Mouse (Mus musculus) left cerebral cortex, adult 2 months (tissue): ENCODE data around the gene Krcc1. TPM values are rescaled to one million over a fixed set of nuclear protein-coding genes. Genes with fewer than 3 reads are reported as not detected.
"Not testable (repeated sequence)": the region's sequence is repeated elsewhere in the genome, so short reads cannot be mapped to it uniquely, and the experiment has no call there.

Experiments
- DNase-seq, 2 experiments: peaks; one replicate each; pipeline ENCODE4 v3.0.0; 2021 to 2022; ENCODE audit warnings: low spot score in 2 of 2, mixed read lengths in 1 of 2; ENCODE audit errors: extremely low spot score in 1 of 2
- H3K27ac ChIP-seq: fragments of 200-600 bp; 2 replicates; pipeline ENCODE4 v1.8.1; 2022
- H3K4me3 ChIP-seq: fragments of 200-600 bp; 2 replicates; pipeline ENCODE4 v1.8.1; 2022
- CTCF ChIP-seq: fragments of 200-600 bp; IDR thresholded peaks from 2 replicates; pipeline ENCODE4 v1.8.1; 2022; ENCODE audit warnings: antibody characterized with exemption, mild to moderate bottlenecking, moderate library complexity
- intact Hi-C: fragments of 180-260 bp; cut with DNase I; formaldehyde crosslinking; loops from one replicate; pipeline ENCODE4 v1.15.1; 2025
- microRNA-seq, 2 experiments: library from miRNA; unstranded; fragments of <30 nt; microRNA quantifications; one replicate each; pipeline ENCODE4 v1.2.0; 2021
- total RNA-seq, 2 experiments: library from RNA; stranded (reverse); gene quantifications; 2 replicates each; pipeline ENCODE4 v1.2.3; 2021

Krcc1 gene
- total RNA-seq, 2 experiments from 2014 or later = 12.2 to 13.1 TPM

DNA sequence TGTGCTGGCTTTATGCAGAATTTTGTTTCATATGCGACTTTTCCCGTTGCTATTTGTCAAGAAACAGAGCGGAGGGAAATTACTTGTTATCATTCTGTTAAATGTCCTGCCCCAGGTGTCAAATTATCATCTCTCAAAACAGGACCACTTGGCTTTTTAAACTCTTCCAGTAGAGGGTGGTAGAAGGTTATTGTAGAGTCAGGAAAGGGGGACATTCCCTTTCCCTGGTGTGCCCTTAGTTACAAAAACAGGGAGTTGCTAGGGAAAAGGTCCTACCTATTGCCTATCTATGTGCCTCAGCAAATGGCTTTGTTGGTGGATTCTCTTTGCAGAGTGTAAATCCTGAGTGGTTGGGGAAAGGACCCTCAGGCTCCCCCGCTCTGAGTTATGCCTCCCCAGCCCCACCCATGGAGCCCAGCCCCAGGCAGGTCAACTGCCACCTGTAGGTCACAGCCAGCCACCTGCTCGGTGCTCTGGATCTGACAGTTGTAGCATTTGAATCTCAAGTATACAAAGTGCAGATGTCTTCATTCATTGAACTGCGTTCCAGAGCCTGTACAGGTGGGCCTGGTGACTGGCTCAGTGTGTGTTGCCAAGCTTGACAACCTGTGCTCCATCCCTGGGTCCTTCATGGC lies 30.7 kb downstream of the Krcc1 start:
- TF ChIP-seq CTCF = peak; percentile 40
- DNase-seq = no peak
- H3K4me3 ChIP-seq = no peak overlapping the region
- H3K27ac ChIP-seq = no peak overlapping the region
- intact Hi-C loops = loop anchor here (5.0 kb wide), 1 partner anchor 95 kb away; no protein-coding TSS in a partner anchor

DNA sequence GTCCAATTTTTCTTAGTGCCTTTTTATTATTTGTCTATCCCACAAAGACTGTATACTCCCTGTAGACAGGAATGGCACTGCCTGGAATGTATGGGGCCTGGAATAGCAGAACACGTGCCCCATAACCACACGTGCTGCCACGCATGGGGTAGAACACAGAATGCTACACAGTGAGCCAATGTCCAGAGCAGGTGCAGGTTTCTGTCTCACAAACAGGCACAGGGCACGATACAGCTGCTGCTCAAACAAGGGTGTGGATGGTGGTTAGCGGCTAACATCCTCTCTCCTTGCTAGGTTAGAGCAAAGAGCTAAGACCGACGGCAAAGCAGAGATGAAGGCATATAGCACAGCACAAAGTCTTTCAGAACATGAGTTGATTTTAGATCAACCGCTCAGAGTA lies 36.0 kb downstream of the Krcc1 start:
- DNase-seq = no peak
- Histone ChIP-seq H3K4me3 (no peak overlapping the region), H3K27ac (no peak overlapping the region)
- TF ChIP-seq CTCF = no peak
- intact Hi-C loops = no loop called here

DNA sequence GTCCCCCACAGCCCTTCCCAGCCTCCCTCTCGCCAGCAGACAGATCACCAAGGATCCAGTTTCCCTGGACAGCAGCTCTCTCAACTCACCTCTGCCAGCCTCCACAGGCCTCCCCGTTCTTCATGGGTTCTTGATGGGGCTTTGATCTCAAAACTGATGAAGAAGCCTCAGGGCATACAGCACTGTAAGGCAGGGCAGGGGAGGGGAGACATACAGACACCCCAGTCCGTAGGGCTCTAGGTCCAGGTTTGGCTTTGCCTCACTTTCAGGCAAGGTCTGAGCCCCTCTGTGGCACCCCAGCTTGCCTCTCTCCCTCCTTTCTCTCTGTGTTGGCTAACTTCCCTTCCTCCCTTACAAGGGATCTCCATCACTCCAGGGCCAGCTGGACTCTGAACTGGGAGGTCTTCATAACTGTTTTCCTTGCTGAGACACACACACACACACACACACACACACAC lies 50.4 kb downstream of the Krcc1 start, which contains the start of gene Smyd1:
TSS of gene Smyd1 (minus strand) at position 408 of the 458 bp plus-strand sequence.
- Histone ChIP-seq H3K4me3 (no peak within 1 kb of the TSS), H3K27ac (no peak within 1 kb of the TSS)
- intact Hi-C loops = no loop called here
- DNase-seq = no peak
- no peak for TF ChIP-seq CTCF

DNA sequence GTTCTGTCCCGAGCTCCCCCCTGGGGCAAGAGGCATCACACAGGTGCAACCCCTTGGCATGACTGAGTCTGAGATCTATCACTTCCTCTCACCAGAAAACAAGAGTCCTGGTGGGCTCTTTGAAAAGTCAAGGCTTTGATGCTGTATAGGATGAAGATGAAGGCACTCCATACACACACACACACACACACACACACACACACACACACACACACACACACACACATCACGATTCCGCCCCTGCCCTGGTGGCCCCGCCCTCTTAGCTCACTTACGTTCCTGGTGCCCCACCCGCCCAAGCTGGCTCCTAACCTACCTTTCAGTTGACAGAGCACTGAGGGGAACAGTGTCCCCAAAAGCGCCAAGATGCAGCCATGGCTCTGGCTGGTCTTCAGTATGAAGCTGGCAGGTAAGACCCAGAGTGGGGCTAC lies 51.0 kb downstream of the Krcc1 start, which contains the start of gene Cd8b1:
TSS of gene Cd8b1 (plus strand) at position 298 of the 431 bp plus-strand sequence.
- no peak for DNase-seq
- H3K4me3 ChIP-seq = no peak within 1 kb of the TSS
- intact Hi-C loops = no loop called here
- no peak within 1 kb of the TSS for H3K27ac ChIP-seq
- TF ChIP-seq CTCF = no peak

DNA sequence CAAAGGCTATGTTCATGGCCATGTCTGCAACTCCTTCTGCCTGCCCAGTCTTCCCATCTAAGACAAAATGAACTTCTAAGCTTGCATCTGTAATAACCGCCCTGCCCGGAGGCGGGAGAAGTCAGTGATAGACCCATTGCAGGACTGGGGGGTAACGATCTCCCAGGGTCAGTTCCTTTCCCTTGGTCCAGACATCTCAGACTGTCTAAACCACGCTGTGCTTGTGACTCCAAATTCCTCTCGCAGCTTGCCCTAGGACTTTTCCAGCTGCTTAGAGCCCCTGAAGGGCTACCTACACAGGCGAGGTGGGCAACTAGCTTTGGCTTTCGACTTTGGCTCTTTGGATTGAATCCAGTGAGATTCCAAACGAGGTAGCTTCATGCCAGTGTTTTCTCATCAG lies 53.3 kb downstream of the Krcc1 start:
- intact Hi-C loops = no loop called here
- no peak overlapping the region for H3K27ac ChIP-seq
- no peak for DNase-seq
- no peak for TF ChIP-seq CTCF
- H3K4me3 ChIP-seq = no peak overlapping the region

DNA sequence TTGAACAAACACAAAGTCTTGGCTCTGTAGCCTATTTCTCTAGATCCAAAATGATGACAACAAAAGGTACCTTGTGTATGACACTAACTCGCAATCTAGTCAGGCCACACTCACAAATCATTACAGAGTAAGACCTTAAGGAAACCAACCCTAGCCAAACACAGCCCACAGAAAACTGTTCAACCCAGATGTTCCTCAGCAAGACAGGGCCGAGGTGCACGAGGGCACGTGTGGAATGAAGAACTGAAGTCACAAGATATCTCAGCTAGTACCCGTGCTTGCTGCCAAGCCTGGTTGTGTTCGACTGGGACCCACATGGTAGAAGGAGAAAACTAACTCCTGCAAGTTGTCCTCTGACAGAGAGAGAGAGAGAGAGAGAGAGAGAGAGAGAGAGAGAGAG lies 58.4 kb downstream of the Krcc1 start:
- DNase-seq = no peak
- H3K27ac ChIP-seq = no peak overlapping the region
- no peak overlapping the region for H3K4me3 ChIP-seq
- intact Hi-C loops = no loop called here
- no peak for TF ChIP-seq CTCF

DNA sequence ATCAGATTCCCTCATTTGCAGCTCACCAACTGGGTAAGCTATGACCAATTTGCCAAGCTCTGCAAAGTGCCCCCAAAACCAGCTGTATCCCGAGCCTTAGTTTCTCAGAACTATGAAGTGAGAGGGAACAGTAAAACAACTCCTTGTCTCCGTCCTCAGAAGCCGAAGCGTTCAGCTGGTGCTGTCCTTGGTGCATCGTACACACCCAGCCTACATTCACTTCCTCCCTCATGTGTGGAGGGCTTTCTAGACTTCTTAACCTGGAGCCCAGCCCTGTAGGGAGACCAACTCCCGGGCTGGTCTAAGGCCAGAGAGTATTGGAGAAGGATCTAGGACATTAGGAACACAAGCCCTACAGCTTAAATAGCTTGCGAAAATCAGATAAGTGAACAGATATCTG lies 59.0 kb downstream of the Krcc1 start:
- no peak for DNase-seq
- no peak for TF ChIP-seq CTCF
- Histone ChIP-seq H3K4me3 (no peak overlapping the region), H3K27ac (no peak overlapping the region)
- intact Hi-C loops = no loop called here

DNA sequence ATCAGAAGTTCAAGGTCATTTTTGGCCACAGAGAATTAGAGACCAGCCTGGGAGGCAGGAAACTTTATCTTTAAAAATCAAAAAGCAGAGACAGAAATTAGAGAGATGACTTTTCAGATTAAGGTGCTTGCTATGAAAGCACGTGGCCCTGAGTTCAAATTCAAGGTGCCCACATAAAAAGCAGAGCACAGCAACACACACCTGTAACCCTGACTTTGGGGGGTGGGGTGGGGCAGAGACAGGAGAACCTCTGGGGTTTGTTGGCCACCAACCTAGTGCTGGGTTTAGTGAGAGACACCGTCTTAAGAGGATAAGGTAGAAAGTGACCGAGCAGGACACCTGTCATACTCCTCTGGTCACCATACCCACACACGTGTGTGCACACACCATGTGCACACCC lies 60.0 kb downstream of the Krcc1 start:
- H3K4me3 ChIP-seq, intact Hi-C loops, DNase-seq, H3K27ac ChIP-seq: not testable (repeated sequence)

DNA sequence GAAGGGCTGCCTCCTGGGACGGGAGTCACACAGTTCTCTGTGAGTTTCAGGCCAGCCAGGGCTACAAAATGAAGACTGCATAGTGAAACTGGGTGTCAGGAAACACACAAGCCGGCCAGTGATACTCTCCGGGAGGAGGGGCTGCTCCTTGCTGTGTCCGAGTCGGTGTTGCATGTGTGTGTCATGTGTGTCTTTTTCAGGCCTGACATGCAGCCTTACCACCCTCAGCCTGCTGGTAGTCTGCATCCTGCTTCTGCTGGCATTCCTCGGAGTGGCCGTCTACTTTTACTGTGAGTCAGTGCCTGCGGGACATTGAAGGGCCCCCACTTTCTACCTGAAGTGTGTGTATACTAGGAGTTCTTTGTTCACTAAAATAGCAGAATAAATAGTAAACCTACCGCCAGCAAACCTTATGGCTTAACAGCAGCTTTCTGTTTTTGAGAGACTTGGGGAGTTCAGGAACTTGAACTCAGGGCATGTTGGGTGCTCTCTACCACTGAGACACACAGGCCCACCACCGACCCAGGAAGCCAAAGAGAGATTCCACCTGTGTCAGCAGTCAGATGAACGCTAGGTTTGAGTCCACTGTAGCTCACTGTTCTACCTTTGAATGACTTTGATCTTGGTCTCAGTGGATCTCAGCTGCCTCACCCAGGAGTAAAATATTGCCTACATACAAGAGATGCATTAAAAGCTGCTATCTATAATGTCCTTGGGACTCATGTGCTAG lies 60.9 kb downstream of the Krcc1 start:
- TF ChIP-seq CTCF = no peak

DNA sequence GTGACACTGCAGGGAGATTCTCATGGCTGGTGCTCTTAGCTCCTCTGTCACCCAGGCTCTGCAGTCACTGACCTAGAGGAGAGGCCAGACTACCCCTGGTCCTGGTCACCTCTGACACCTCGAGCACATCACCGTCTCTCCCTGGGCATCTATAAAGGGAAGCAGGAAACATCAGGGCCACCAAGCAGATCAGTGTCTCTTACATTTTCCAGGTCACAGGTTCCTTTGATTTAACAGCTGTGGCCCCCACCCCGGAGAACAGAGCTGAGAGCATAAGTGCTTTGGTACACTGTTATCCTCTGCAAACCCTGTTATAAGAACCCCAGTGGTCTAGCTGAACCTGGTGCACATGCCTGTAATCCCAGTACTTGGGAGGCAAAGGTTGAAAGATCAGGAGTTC lies 61.6 kb downstream of the Krcc1 start:
- TF ChIP-seq CTCF = no peak

More for the DNA sequence above, 60.9 kb downstream of the Krcc1 start:
- intact Hi-C loops = no loop called here
- DNase-seq = no peak
- no peak overlapping the region for H3K4me3 ChIP-seq
- H3K27ac ChIP-seq = no peak overlapping the region

DNA sequence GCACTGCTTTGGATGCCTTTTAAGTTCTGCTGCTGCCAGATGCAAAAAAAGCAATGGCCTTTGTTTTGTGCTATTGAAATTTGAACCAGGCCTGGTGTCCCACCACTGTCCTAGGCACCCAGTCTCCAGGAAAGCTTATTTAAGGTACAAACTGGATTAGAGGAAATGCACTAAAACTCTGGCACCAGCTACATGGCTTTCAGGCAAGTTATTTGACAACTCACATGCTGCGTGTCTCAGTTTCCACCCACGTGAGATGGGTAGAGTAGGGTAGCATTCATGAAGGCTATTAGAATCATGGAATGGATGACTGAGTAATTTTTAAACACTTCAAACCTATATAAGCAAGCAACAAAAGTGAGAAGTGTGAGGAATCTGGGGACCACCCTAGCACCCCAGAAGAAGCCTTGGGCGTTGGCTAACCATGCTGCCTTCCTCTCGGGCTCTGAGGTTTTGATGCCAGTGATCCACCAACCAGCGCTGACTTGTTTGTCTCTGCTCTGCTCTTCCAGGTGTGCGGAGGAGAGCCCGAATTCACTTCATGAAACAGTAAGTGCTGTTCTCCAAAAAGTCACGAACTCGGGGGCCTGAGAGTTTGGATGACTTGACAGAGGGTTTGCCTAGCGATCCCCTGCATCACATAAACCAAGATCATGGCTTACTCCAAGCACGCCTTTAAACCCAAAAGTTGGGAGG lies 62.2 kb downstream of the Krcc1 start:
- Histone ChIP-seq H3K4me3 (no peak overlapping the region), H3K27ac (no peak overlapping the region)
- DNase-seq = no peak
- no peak for TF ChIP-seq CTCF
- intact Hi-C loops = no loop called here

More for the DNA sequence above, 61.6 kb downstream of the Krcc1 start:
- Histone ChIP-seq H3K27ac (no peak overlapping the region), H3K4me3 (no peak overlapping the region)
- intact Hi-C loops = no loop called here
- no peak for DNase-seq

Small RNA genes within 50 kb of the gene (microRNA-seq; reads per million reads assigned to microRNA genes)
- 55.7 to 59.4 reads per million in 2 experiments for gene Mir8112

Other genes starting within 250 kb of the Krcc1 start
- 1 to 10 TPM; 3.2 to 3.3 TPM for gene Thnsl2, start 127.2 kb upstream of the Krcc1 start, total RNA-seq
- not detected for gene Fabp1, start 71.8 kb upstream of the Krcc1 start, total RNA-seq
- under 1 TPM; 0.61 to 0.72 TPM for gene Smyd1, start 50.6 kb downstream of the Krcc1 start, total RNA-seq
- not detected for gene Cd8b1, start 51.1 kb downstream of the Krcc1 start, total RNA-seq
- gene Cd8a, start 101.8 kb downstream of the Krcc1 start, total RNA-seq = not detected
- 100 to 1,000 TPM; 101 to 103 TPM for gene Rmnd5a, start 169.0 kb downstream of the Krcc1 start, total RNA-seq
- 10 to 100 TPM; 50.9 to 54.8 TPM for gene Rnf103, start 222.2 kb downstream of the Krcc1 start, total RNA-seq